Mouse (Mus musculus) yolk sac, embryonic 10.5 days (tissue): ENCODE data around the gene Nupr1l.

Experiments
- DNase-seq: peaks from one replicate; pipeline ENCODE4 v3.0.0-alpha.2; 2017; ENCODE audit warnings: low spot score

Nupr1l gene

DNA sequence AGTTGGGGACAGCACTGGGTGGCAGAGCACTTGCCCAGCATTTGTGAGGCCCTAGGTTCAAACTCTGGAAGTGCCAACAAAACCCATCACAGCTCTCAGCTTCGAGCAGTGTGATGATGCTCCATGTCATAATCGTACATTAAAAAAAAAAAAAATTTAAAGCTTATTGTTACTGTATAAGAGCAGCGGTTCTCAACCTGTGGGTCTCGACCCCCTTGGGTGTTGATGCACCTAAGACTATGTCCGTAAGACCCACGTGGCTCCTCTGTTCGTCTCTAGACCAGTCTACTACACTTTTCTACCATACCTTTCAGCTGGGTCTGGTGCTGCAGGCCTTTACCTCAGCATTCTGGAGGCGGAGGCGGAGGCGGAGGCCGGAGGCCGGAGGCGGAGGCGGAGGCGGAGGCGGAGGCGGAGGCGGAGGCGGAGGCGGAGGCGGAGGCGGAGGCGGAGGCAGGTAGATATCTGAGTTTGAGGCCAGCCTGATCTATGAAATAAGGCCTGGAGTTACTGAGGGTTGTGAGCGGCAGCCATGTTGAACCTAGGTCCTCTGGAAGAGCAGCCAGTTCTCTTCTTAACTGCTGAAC, 9.8 kb downstream of the Nupr1l start:
- no peak for DNase-seq

GRCm38 (mm10) chr5:129918752-129919151, 10.4 kb downstream of the Nupr1l start:
- no peak for DNase-seq

DNA sequence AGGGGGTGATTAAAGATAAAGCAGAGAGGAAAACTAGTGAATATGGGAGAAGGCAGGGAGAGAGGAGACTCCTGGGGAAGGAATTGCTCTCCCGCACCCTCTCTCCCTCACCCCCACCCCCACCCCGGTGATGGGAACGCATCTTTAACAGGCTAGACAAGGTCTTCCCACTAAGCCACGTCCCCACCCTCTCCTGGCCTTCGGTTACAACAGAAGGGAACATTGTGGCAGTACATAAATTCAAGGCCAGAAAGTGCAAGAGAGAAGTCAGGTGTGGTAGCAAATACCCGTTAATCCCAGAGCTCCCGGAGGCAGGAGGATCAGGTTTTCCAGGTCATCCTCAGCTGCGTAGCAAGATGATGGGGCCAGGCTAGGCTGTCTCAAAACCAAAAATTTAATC, 11.0 kb downstream of the Nupr1l start:
- DNase-seq, result no peak

DNA sequence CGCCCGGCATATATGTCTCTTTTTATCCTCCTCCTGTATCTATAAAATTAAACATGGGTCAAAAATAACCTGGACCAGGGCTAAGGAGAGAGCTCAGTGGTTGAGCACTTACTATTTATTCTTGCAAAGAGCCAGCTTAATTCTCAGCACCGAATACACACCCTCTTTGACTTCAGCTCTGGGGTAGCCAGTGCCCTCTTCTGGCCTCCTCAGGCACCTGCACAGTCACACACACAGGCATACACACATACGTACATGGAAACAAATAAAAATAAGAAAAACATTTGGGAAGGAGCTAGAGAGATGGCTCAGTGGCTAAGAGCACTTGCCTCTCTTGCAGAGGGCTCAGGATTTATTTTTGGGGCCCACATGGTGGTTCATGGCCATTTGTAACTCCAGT, 13.6 kb downstream of the Nupr1l start:
- no peak for DNase-seq

DNA sequence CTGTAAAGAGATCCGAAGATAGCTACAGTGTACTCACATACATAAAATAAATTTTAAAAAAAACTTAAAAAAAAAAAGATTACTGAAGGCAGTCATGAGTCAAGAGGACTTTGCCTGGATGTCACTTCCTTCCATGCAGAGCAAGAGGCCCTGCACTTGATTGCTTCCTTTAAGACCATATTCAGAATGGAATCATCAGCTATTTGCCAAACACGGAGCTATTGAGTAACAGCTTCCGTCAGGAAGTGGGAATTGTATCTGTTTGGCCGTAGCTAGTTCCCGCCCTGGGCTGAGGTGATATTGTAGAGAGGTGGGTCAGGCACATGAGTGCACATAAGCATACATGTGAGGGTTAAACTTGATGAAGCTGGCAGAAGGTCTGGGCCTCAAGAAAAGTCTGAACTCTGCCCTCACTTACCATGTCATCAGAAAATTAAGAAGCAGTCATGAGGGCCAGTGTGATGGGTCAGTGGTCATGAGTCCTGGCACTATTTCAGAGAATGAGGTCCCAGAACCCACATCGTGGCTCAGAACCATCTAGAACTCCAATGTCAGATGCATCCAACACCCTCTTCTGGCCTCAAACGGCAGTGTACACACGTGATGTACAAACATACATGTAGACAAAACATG, 16.6 kb downstream of the Nupr1l start:
- peak; percentile 49 for DNase-seq

GRCm38 (mm10) chr5:129925933-129926332, 17.6 kb downstream of the Nupr1l start:
- DNase-seq, result peak; percentile 45

DNA sequence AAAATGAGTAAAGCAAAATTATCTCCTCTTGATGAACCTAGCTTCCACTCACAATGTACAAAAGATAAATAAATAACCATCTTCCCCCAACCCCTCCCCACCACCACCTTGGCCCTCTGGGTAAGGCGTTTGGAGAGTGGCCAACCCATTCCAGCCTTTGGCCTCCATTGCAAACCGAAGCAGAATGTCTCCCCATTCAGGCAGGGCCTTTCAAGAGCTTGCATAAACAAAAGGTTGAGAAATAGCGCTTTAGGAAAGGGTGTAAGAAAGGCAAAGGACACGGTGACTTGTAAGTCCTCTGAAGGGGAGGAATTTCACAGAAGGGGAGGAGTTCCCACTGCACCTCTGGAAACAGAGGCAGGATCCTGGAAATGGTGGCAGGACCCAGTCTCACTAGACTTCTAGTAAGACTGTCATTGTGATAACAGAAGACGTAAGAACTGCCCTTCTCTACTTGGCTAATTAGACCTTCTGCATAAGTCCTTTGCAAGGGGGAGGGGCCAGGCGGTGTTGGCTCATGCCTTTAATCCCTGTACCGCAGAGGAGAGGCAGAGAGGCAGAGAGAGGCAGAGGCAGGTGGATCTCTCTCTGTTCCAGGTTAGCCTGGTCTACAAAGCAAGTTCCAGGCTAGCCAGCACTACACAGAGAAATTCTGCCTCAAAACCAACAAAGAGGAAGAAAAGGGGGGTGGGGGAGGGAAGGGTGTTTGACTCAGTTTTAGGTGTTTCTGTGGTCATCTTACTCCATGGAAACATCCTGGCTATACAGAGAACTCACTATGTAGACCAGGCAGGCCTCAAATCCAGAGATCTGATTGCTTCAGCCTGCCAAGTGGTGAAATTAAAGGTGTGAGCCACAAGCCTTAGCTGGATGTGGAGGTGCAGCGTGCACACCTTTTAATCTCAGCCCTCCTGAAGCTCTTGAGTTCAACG, 21.9 kb downstream of the Nupr1l start:
- DNase-seq, result peak; percentile 68

- DNase-seq, result no peak
Measured at GRCm38 (mm10) chr5:129936941-129937340, 28.6 kb downstream of the Nupr1l start.

DNA sequence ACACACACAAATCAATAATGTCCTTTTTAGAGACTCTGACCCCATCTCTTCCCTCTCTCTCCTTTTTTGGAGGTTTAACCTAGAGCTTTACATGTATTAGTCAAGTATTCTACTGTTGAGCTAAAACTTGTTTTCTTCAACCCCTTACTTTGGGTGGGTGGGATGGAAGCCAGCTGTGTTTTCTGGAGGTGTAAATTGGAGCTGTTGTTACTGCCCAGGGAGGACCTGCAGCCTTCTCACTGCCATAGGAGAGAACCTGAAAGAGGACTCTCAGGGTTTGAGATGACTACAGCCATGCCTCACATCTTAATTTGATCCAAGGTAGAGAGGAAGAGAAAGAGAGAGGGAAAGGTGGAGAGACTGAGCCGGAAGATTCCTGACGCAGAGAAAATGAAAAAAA, 31.9 kb downstream of the Nupr1l start:
- no peak for DNase-seq

DNA sequence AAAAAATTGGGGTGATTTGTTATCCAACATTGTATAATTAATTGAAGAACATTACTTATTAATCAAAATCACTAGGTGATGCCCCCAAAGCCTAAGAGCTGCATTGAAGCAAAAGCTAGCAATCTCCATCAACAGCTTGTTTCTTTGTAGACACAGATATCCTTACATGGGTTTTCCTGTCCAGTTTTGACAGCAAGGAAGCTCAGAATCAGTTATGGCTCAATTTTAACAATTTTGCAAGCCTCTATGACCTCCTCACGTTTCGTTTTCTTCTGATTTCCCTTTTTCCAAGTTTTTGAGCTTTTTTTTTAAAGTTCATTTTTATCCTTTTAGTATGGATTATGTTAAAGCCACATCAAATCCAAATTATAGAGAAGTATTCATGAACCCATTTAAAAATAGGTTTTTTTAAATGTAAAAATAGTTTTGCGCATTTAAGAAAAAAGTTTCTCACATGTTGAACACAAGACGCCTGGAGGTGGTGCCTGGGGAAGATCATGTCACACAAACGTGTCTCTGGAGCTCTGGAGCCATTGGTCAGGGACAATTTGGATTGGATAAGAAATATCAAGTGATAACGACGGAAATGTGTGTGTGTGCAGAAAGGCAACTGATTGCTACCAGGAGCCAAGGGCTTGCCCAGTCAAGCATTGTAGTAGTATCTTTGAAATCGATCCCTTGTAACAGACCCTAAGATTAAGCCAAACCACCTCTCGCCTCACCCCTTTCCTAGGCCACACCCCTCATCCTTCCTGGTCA, 32.6 kb downstream of the Nupr1l start:
- no peak for DNase-seq

DNA sequence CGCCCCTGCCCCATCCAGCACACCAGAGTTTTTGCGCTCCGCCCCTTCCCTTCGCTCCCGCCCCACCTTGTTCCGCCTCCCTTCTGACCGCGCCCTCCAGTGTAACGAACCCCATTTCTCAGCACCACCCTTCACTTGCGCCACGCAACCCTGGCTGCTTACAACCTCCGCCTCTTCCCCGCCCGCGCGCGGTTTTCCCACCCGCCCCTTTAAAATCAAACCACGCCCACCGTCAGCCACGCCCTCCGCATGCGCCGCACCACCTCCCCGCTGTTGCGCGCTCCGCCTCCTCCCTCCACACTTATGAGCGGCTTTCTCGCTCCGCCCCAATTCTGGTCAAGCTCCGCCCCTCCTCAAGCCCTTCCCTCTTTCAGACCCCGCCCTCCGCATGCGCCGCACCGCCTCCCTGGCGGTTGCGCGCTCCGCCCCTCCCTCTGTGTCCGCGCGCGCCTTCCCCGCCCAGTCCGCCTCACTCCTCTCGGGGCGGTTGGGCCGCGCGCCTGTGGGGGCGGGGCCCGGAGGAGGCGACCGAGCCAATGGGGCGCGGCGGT, 33.2 kb downstream of the Nupr1l start, which contains the start of gene Vkorc1l1:
Gene Vkorc1l1, plus strand, starts transcription at position 476 of the 551 bp plus-strand sequence.
- peak; percentile 99 for DNase-seq

DNA sequence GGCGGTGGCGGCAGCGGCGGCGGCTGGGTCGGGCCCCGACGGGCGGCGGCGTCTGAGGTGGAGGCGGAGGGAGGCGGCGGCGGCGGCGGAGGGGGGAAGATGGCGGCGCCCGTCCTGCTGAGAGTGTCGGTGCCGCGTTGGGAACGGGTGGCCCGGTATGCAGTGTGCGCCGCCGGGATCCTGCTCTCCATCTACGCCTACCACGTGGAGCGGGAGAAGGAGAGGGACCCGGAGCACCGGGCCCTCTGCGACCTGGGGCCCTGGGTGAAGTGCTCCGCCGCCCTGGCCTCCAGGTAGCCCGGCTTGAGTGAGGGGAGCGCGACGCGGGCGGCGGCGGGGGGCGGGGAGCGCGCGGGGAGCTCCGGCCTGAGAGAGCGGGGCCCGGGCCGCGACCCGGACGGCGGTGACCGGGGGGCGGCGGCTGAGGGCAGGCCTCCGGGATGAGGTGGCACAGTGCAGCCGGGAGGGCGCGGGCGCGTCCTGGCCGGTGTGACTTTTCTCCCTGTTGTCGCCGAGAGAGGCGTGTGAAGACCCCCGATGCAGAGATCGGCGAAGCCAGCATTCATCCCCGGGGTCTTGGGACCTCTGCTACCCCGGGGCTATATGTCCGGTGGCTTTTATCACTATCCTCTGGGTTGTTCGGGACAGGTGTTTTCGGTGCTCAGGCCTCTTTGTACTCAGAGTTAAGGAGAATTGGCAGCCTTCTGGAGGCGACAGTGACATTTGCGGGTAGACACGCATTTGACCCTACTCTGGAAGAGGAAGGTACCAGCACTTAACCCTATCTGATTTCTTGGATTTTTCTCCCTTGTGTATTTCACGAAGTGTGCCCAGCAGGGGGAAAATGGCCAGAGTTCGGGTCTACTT, 34.0 kb downstream of the Nupr1l start:
- peak; percentile 46 for DNase-seq

GRCm38 (mm10) chr5:129943402-129943801, 35.1 kb downstream of the Nupr1l start:
- DNase-seq, result no peak

DNA sequence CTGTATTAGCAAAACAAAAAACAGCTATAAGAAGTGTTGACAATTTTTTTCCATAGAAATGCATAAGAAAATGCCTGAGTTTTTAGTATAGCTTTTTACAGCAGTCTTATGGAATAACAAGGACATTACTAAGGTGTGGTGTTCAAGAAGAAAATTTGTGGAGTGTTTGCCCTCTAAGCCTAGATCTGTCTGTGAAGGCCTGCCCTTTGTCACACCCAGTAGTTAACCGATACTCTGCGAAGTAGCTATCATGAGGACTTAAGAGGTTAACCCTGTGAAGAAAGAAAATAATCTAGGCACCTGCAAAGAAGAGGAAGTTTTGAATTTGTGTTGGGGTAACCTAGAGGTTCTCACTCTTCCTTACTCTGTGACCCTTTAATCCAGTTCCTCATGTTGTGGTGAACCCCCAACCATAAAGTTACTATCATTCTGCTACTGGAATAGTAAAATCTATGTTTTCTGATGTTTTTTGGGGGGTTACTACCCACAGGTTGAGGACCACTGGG, 39.2 kb downstream of the Nupr1l start:
- DNase-seq, result no peak

- no peak for DNase-seq
Measured at GRCm38 (mm10) chr5:129952143-129952542, 43.8 kb downstream of the Nupr1l start.

DNA sequence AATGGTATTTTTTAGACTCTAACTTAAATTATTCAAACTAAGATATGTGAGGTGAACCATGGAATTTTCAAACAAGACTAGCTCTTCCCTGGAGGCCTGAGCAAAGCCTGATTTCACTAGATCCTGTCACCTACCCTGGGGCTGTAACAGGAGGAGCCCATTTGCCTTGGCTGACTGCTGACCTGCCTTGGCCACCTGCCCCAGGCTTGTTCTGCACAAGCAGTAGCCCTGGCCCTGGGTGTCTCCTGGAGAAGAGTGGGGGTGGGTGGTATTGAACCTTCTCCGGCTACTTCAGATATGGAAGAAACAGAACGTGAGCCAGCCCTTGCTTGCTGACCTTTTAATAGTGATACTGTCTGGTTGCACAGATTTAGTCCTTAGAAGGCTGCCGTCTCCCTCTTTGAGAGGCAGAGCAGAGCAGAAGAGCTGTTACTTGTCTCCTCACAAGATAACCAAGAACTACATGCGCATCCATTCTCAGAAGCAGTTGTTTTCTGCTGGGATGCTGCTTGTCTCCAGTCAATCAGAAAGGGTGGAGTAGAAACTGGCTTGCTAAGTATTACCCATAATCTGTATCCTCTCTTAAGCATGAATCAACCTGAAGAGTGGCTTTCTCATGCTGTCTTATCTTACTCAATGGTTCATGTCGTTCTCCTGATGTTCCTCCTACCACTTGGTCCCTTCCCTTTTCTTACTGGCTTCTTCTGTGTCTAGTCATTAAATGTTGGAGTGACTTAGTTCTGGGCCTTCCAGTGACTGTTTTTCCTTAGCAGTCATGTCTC, 46.3 kb downstream of the Nupr1l start:
- DNase-seq, result no peak

- no peak for DNase-seq
Measured at GRCm38 (mm10) chr5:129955792-129956191, 47.5 kb downstream of the Nupr1l start.

- DNase-seq, result no peak
Measured at GRCm38 (mm10) chr5:129963224-129963623, 54.9 kb downstream of the Nupr1l start.
